Mouse (Mus musculus): ENCODE measurements at regions not wholly inside any gene's neighbourhood (a gene's known extent, or its start where the extent isn't known, plus 50 kb on each side); places are given as distances from the start of the nearest gene placed in this dataset.

- no peak for TF ChIP-seq CTCF (IDR thresholded peaks at IDR 0.05)
- no peak for TF ChIP-seq POLR2A (IDR thresholded peaks at IDR 0.05; ENCODE audit: insufficient read depth, low read depth, low read length)
Observed at GRCm38 (mm10) chr8:126654353-126654752, 60.6 kb upstream of the Irf2bp2 start.

Measured in heart, adult 2 months (tissue).